Mouse (Mus musculus) liver, embryonic 11.5 days (tissue): ENCODE measurements around the gene Tmem120b. TPM values are rescaled to one million over a fixed set of nuclear protein-coding genes. Genes with fewer than 3 reads are reported as not detected.

Source experiments
- ATAC-seq: fragments of 200-750 bp; cut with Nextera tagmentation; replicated peaks from 2 replicates; pipeline ENCODE4 v1.8.0; 2017; ENCODE audit warnings: moderate number of reproducible peaks, mild to moderate bottlenecking, moderate TSS enrichment, moderate library complexity; ENCODE audit not compliant: low FRiP score
- DNase-seq: peaks from one replicate; pipeline ENCODE4 v3.0.0-alpha.2; 2017; ENCODE audit warnings: low spot score
- H3K27ac ChIP-seq: fragments of 300-500 bp; sonication (generic); 2 replicates; pipeline ENCODE4 v1.5.1; 2014; ENCODE audit warnings: mild to moderate bottlenecking, low read depth, low read length, control low read depth
- H3K27me3 ChIP-seq: fragments of 300-500 bp; sonication (generic); replicated peaks from 2 replicates; pipeline ENCODE4 v1.6.1; 2014; ENCODE audit warnings: low read length, mixed read lengths; ENCODE audit not compliant: control insufficient read depth, insufficient read depth
- H3K36me3 ChIP-seq: fragments of 300-500 bp; sonication (generic); 2 replicates; pipeline ENCODE4 v1.6.1; 2014; ENCODE audit warnings: mild to moderate bottlenecking, low read length, moderate library complexity, mixed read lengths; ENCODE audit not compliant: control insufficient read depth, insufficient read depth
- H3K4me1 ChIP-seq: fragments of 300-500 bp; sonication (generic); replicated peaks from 2 replicates; pipeline ENCODE4 v1.6.1; 2014; ENCODE audit warnings: low read length, mixed read lengths; ENCODE audit not compliant: control insufficient read depth, insufficient read depth
- H3K4me2 ChIP-seq: fragments of 300-500 bp; sonication (generic); 2 replicates; pipeline ENCODE4 v1.6.1; 2014; ENCODE audit warnings: mild to moderate bottlenecking, control low read depth, moderate library complexity
- H3K4me3 ChIP-seq: fragments of 300-500 bp; sonication (generic); 2 replicates; pipeline ENCODE4 v1.5.1; 2014; ENCODE audit warnings: low read depth, low read length, control low read depth
- H3K9ac ChIP-seq: fragments of 300-500 bp; sonication (generic); 2 replicates; pipeline ENCODE4 v1.6.1; 2014; ENCODE audit warnings: low read depth, low read length, control low read depth
- H3K9me3 ChIP-seq: fragments of 300-500 bp; sonication (generic); 2 replicates; pipeline ENCODE4 v1.6.1; 2016; ENCODE audit warnings: low read length, inconsistent platforms, mixed read lengths; ENCODE audit not compliant: control insufficient read depth
- WGBS: fragments of 180-500 bp; shearing (Covaris S2); extraction: QIAGEN DNeasy Blood & Tissue Kit; methylation state at CpG from one replicate; pipeline ENCODE4 v1.1.7; 2014; 5-methylcytosine and 5-hydroxymethylcytosine counted together
- polyA plus RNA-seq: library from polyadenylated mRNA; unstranded; fragments of >200 nt; fragmentation: Nextera tagmentation; extraction: Ambion mirVana; gene quantifications from 2 replicates; pipeline ENCODE4 v1.2.1, GENCODE M21; 2014

Gene Tmem120b
- polyA plus RNA-seq, 1 experiment from 2014 or later, result 24.3 TPM

GRCm38 (mm10) chr5:123045561-123046295 lies 22.5 kb upstream of the Tmem120b start:
- H3K4me1 ChIP-seq, result no peaks in the 10 kb centered on the region
- H3K4me3 ChIP-seq, result no peak overlapping the region
- WGBS, result 33% methylated on average over 9 of the region's 9 CpGs
- H3K9ac ChIP-seq, result no peak overlapping the region
- DNase-seq (no peak), ATAC-seq (peak; percentile 53; the same call in 1 of the 2 replicates)
- no peaks in the 10 kb centered on the region for H3K9me3 ChIP-seq
- H3K27me3 ChIP-seq, result no peaks in the 10 kb centered on the region
- no peak overlapping the region for H3K27ac ChIP-seq
- no peaks in the 10 kb centered on the region for H3K36me3 ChIP-seq
- no peak overlapping the region for H3K4me2 ChIP-seq

- Histone ChIP-seq H3K4me1 (no peaks in the 10 kb centered on the region), H3K4me3 (no peak within 1 kb of the TSS), H3K27ac (no peak within 1 kb of the TSS), H3K27me3 (no peaks in the 10 kb centered on the region), H3K4me2 (no peak within 1 kb of the TSS), H3K9ac (no peak within 1 kb of the TSS), H3K36me3 (no peaks in the 10 kb centered on the region), H3K9me3 (no peaks in the 10 kb centered on the region)
- DNase-seq (no peak), ATAC-seq (no peak)
- 74% methylated on average over 3 of the region's 3 CpGs for WGBS
These were observed 21.3 kb upstream of the Tmem120b start, which contains the start of gene Morn3 for GRCm38 (mm10) chr5:123046916-123047315. Gene Morn3, minus strand, starts transcription at chr5:123047016.

- no peak overlapping the region for H3K27ac ChIP-seq
- H3K9ac ChIP-seq, result peak overlapping the region; percentile 61
- ATAC-seq, result 0 out of 2 replicates have a peak, but pooled peaks have one; percentile 47
These were observed 18.9 kb upstream of the Tmem120b start for GRCm38 (mm10) chr5:123049271-123049670.

GRCm38 (mm10) chr5:123050918-123051317 lies 17.3 kb upstream of the Tmem120b start:
- H3K4me3 ChIP-seq, result no peak overlapping the region
- no peak for ATAC-seq
- DNase-seq, result no peak
- H3K9ac ChIP-seq, result no peak overlapping the region
- no peaks in the 10 kb centered on the region for H3K4me1 ChIP-seq
- H3K36me3 ChIP-seq, result no peaks in the 10 kb centered on the region
- no peaks in the 10 kb centered on the region for H3K27me3 ChIP-seq
- no peaks in the 10 kb centered on the region for H3K9me3 ChIP-seq
- H3K4me2 ChIP-seq, result no peak overlapping the region
- 89% methylated on average over 9 of the region's 9 CpGs for WGBS
- H3K27ac ChIP-seq, result no peak overlapping the region

More at GRCm38 (mm10) chr5:123049271-123049670, 18.9 kb upstream of the Tmem120b start:
- Histone ChIP-seq H3K9me3 (no peaks in the 10 kb centered on the region), H3K4me3 (peak overlapping the region; percentile 29), H3K36me3 (no peaks in the 10 kb centered on the region), H3K27me3 (no peaks in the 10 kb centered on the region), H3K4me2 (peak overlapping the region; percentile 60), H3K4me1 (no peaks in the 10 kb centered on the region)
- WGBS, result 3% methylated on average over 12 of the region's 12 CpGs
- no peak for DNase-seq

GRCm38 (mm10) chr5:123051736-123052135 lies 16.5 kb upstream of the Tmem120b start:
- no peak overlapping the region for H3K9ac ChIP-seq
- no peak overlapping the region for H3K27ac ChIP-seq
- no peaks in the 10 kb centered on the region for H3K27me3 ChIP-seq
- no peak for DNase-seq
- no peaks in the 10 kb centered on the region for H3K4me1 ChIP-seq
- H3K9me3 ChIP-seq, result no peaks in the 10 kb centered on the region
- H3K36me3 ChIP-seq, result no peaks in the 10 kb centered on the region
- 82% methylated on average over 5 of the region's 5 CpGs for WGBS
- no peak overlapping the region for H3K4me2 ChIP-seq
- no peak for ATAC-seq
- H3K4me3 ChIP-seq, result no peak overlapping the region

- Histone ChIP-seq H3K27ac (peak overlapping the region; percentile 75), H3K27me3 (no peaks in the 10 kb centered on the region), H3K4me1 (peaks cover 11% of the 10 kb centered on the region), H3K4me2 (peak overlapping the region; percentile 74), H3K9ac (peak overlapping the region; percentile 65), H3K4me3 (peak overlapping the region; percentile 41), H3K9me3 (no peaks in the 10 kb centered on the region), H3K36me3 (no peaks in the 10 kb centered on the region)
- ATAC-seq, result peak; percentile 95
- 7% methylated on average over 48 of the region's 48 CpGs for WGBS
- peak; percentile 100 for DNase-seq
These were observed 10.6 kb upstream of the Tmem120b start for GRCm38 (mm10) chr5:123057366-123058250.

- no peaks in the 10 kb centered on the region for H3K36me3 ChIP-seq
- H3K9ac ChIP-seq, result peak overlapping the region; percentile 65
- WGBS, result 33% methylated on average over 16 of the region's 16 CpGs
- DNase-seq, result no peak
- H3K27me3 ChIP-seq, result no peaks in the 10 kb centered on the region
- H3K4me2 ChIP-seq, result peak overlapping the region; percentile 74
- no peaks in the 10 kb centered on the region for H3K9me3 ChIP-seq
- peak overlapping the region; percentile 41 for H3K4me3 ChIP-seq
- peaks cover 11% of the 10 kb centered on the region for H3K4me1 ChIP-seq
- ATAC-seq, result no peak; the same call in 1 of the 2 replicates
- peak overlapping the region; percentile 75 for H3K27ac ChIP-seq
These were observed 9.7 kb upstream of the Tmem120b start for GRCm38 (mm10) chr5:123058251-123059102.
